Mouse (Mus musculus): ENCODE data around the gene Mthfsd.

The Mthfsd gene

GRCm38 (mm10) chr8:121073174-121074107, 34.8 kb downstream of the Mthfsd start:
- no peak for DNase-seq (ENCODE audit: low read depth, low spot score)

- no peak for DNase-seq (ENCODE audit: low read depth, low spot score)
Observed at GRCm38 (mm10) chr8:121072406-121073130, 35.6 kb downstream of the Mthfsd start.

DNA sequence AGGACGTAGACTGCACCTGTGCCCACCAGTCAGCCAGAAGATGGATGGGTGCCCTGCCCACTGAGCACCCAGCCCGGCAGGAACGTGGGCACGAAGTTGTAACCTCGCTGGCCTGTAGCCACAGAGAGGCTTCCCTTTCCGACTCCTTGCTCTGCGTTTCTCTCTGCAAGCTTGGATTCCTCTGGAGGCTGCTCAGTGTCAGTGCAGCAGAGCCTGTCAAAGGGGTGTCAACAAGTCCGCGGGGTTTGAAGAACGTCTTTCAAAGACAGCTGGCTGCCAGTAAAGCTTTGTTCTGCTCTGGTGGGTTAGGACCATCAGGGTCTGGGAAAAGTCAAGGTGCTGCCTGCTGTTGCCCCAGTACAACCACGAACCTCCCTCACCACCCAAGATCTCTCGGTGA, 36.7 kb downstream of the Mthfsd start:
- DNase-seq (ENCODE audit: low read depth, low spot score), result no peak

- no peak for DNase-seq (ENCODE audit: low read depth, low spot score)
Observed at GRCm38 (mm10) chr8:121063649-121064048, 44.5 kb downstream of the Mthfsd start.

- no peak for DNase-seq (ENCODE audit: low read depth, low spot score)
Observed at GRCm38 (mm10) chr8:121062521-121062920, 45.7 kb downstream of the Mthfsd start.

- no peak for DNase-seq (ENCODE audit: low read depth, low spot score)
Observed at GRCm38 (mm10) chr8:121059098-121059497, 49.1 kb downstream of the Mthfsd start.

DNA sequence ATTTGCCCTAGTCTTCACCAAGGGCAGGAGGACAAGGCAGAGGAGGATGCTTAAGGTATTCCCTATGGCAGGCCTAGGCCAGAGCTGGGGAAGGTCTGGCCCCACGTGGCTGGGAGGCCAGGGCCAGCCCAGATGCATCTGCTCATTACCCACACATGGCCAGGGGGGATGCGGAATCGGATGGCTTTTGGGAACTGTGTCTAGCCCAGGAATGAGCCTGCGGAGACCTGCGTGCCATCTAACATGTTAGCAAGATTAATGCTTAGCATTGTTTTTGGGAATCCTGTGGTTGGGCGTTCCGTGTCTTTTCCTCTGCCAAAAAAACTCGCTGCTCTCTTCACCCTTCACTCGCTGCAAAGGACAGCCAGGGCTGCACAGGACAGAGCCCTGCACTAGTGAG, 50.1 kb downstream of the Mthfsd start:
- DNase-seq (ENCODE audit: low read depth, low spot score), result no peak

GRCm38 (mm10) chr8:121047441-121047840, 60.8 kb downstream of the Mthfsd start:
- no peak for DNase-seq (ENCODE audit: low read depth, low spot score)

- no peak for DNase-seq (ENCODE audit: low read depth, low spot score)
Observed at GRCm38 (mm10) chr8:121043719-121044440, 64.3 kb downstream of the Mthfsd start.

Data from 3T3-L1 (cell line).